Mouse (Mus musculus): ENCODE results near the gene Ttc33.
"Not testable (repeated sequence)": the region's sequence is repeated elsewhere in the genome, so short reads cannot be mapped to it uniquely, and the experiment has no call there.

The Ttc33 gene

DNA sequence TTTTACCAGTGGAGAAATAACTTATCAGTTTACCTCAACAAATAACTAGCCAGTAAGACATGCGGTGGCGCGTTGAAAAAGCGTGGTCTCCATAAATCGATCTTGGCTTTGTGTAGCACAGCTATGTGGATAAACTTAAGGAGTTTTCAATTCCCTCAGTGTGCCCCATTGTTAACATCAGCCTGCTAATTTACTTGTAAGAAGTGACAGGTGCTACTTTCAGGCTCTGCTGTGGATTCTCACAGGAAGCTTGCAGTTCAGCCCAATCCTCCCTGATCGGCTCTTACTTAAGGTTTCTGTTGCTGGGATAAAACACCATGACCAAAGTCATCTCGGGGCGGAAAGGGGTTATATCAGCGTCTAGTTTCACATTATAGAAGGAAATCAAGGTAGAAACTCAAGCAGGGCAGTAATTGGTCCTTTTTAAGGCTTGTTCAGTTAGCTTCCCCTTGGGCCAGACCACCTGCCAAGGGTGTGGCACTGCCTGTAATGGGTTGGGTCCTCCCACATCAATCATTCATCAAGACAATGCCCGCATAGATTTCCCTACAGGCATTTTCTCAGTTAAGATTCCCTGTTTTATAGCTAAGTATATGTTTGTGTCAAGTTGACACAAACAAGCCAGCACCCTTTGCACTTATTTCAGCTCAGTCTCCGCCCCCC, 526 bp upstream of the Ttc33 start:
- no peak for DNase-seq (ENCODE audit: low spot score in 2 of 2)

DNA sequence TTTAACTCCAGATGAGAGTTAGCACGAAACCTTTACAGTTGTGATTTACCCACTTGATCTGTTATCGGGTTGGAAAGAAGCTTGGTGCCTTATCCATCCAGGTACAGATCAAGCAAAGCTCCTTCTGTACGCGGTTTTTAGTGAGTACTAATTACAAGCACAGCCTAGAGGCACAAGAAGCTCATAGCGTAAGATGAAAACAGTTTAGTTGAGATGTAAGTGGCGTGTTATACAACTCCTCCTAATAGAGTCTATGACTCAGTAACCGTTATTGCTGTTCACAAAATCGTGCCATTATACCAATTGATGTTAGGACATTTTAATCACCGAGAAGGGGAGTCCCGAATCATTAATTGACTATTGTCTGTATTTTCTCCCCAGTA, 959 bp downstream of the Ttc33 start:
- no peak for DNase-seq (ENCODE audit: low spot score in 2 of 2)

DNA sequence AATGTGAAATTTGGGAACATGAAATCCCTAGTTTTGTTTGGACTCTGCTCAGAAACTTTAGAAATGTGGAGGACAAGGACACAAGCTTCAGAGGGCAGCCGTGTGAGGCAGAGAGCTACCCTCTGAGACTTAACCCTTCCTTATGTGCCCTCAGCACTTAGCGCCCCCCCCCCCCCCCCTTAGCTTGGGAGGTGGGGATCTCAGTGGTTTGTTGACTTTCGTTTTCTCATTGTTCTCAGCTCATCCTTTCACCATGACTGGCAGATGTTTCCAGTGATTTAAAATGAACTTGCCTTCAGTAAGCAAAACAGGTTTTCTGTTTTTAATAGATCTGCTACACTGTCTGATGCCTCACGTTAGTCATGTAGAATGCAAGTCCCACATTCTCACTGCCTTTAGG, 1.8 kb downstream of the Ttc33 start:
- DNase-seq (ENCODE audit: low spot score in 2 of 2), result no peak

DNA sequence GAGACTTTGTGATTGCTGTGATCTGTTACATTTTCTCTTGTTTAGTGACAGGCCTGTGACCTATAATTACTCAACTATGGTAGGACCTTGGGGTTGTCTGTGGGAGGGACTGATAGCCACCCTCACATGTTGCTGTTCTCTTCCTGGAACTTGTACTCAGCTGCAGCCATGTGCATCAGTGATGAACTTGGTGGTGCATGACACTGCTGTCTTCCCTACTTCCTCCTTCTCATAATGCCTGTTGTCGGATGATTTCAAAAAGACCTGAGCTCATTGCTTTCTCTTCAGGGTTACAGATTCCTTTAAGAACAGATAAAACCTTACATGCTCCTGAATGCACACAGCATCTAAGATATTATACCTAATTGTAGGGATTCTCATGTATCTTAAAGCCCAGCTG, 2.7 kb downstream of the Ttc33 start:
- DNase-seq (ENCODE audit: low spot score in 2 of 2), result no peak

DNA sequence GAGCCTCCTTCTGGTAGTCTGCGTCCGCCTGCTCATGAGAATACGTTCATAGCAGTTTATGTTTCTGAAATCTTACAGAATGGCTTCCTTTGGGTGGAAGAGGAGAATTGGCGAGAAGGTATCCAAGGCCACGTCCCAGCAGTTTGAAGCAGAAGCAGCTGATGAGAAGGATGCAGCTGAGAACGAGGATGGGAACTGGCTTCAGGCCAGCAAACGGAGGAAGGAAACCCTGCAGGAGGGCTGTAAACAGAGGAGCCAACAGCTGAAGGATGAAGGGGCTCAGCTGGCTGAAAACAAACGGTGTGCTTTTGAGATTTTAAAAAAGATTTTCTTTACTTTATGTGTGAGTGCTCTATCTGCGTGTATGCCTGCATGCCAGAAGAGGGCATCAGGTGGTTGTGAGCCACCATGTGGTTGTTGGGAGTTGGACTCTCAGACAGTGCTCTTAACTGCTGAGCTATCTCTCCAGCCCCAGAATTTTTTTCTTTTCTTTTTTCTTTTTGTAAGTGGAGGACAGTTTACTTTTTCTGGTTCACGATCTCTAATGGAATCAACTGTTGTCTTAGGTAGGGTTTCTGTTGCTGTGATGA, 4.3 kb downstream of the Ttc33 start:
- peak in 1 of 2 experiments; percentile 20 for DNase-seq (ENCODE audit: low spot score in 2 of 2)

DNA sequence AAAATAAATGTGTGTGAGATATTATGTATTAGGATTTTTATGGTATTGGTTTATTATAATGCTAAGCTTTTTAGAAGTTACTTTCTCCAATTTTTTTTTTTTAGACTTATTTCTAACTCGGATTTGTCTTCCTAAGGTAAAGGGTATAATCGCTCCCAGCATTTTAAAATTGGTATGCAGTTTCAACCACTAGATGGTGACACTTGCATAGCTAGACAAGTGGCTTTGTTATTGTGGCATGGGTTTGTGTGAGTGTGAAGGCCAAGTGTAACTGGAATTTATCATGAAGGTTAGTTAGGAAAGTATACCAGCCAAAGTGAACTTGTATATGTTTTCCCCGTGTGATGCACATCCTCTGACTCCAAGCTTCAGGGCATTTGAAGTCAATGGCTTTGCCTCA, 8.5 kb downstream of the Ttc33 start:
- no peak for DNase-seq (ENCODE audit: low spot score in 2 of 2)

DNA sequence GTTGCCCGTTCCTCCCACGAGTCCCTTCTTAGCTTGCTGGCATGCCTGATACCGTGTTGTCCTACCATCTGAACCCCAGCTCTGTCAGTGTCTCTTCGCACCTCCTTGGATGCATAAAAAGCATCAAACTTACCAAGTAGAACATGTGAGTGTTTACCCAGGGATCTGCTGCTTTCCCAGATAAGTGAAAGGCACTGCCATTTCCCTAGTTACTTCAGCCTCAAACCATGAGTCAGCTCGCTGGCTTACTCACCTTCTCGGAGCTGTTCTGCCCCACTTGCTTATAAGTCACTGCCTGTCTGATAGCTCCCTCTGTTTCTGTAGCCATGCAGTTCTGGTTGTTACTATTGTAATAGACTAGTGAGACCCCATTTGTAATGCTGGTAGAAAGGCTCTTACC, 9.1 kb downstream of the Ttc33 start:
- DNase-seq (ENCODE audit: low spot score in 2 of 2), result no peak

DNA sequence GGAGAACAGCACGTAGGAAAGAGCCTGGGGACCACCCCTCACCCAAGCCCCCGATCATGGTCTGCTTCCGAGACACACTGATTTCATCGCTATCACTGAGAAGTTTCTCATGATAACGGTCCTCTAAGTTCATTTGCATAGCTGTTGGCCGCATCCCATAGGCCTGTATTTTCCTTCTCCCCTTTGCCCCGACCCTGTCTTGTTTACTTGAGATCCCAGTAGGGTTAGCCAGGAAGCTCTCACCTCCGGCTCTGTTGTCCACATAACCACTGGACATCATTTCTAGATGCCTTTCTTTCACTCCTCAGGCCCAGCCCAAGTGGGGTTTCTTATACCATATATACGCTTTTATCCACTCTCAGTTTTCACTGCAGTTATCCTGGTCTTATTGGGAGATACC, 9.6 kb downstream of the Ttc33 start:
- DNase-seq (ENCODE audit: low spot score in 2 of 2), result no peak

DNA sequence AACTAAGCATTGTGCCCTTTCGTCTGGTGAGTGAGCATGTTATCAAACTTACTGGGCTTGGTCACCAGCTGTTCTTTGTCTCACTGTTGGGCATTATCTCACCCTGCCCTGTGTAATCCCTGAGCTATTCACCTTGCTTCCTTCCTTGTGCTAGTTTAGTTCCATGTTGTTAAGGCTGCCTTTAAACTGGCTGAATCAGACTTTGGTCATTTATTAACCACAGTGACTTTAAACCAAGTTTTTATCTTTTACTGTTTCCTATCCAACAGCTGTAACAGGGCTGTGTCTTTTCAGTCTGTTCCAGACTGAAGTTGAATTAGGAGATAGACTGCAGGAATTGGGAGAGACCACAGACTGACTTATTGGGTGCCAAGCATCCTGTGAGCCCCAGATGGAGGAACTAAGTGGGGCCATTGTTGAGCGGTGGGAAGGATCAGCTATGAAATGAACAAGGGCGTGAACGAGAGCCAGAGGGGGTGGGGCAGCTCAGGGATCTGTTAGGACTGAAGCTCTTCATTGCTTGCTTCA, 10.7 kb downstream of the Ttc33 start:
- peak; percentile 37 to 56 for DNase-seq (ENCODE audit: low spot score in 2 of 2)

DNA sequence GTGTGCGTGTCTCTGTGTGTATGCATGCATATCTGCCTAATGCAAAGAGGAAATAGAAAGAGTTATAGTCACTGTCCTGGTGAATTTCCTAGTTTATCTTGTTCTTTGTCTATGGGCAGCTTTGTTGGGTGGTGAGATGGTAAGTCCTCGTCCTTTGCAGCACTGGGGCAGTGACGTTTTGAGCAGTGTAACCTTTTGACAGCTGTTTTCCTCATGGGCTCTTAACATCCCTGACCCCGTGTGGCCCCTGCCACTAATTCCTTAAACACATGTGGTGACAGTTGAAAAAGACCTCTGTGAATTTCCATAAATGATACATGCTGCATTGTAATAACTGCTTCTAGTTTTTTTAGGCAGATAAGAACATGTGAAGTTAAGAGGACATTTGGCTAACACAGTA, 11.4 kb downstream of the Ttc33 start:
- no peak for DNase-seq (ENCODE audit: low spot score in 2 of 2)

DNA sequence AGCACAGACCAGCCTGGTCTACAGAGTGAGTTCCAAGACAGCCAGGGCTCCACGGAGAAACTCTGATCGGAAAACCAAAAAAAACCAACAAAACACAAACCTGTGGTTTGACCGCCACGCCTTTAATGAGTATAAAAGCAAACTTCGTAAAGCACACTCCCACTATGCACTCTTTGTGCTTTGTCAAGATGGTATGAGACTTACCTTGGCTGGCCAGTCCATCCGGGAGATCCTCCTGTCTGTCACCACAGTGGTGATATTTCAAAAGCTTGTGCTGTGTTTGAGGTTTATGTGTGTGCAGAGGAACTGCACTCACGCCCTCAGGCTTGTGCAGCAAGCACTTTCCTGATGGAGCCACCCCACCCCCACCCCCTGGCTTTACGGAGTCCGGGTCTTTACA, 19.9 kb downstream of the Ttc33 start:
- no peak for DNase-seq (ENCODE audit: low spot score in 2 of 2)

DNA sequence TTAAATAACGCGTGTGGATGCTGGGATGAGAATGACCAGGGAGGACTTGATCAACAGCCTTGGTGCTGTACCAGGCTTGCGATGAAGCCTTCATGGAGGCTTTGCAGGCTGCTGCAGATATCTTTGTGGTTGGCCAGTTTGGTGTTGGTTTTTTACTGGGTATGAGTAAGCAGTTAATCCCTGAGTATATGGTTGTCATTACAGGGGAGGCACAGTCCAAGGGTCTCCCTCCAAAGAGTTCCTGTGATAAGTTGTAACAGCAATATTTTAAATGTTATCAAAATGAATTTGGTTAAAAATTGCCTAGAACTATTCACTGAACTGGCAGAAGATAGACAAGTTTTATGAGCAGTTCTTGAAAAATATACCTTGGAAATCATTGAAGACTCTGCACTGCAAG, 23.8 kb downstream of the Ttc33 start:
- DNase-seq (ENCODE audit: low spot score in 2 of 2), result no peak

DNA sequence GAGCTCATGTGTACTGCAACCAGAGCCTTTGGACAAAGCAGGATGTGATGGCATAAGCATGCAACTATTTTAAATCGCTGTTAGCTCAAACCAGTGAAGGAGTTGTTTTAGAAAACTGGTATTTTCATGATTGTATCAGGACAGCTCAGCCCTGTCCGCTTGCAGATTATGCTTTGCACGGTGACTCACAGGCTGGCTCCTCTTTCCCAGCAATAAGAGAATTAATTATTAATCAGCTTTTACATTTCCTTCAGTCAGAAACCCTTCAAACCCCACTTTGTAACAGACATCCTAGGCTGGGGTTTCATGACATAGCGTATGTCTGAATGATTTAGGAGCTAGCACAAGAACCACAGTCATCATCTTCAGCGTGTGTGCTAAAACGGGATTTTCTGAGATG, 35.2 kb downstream of the Ttc33 start:
- DNase-seq (ENCODE audit: low spot score in 2 of 2), result no peak

DNA sequence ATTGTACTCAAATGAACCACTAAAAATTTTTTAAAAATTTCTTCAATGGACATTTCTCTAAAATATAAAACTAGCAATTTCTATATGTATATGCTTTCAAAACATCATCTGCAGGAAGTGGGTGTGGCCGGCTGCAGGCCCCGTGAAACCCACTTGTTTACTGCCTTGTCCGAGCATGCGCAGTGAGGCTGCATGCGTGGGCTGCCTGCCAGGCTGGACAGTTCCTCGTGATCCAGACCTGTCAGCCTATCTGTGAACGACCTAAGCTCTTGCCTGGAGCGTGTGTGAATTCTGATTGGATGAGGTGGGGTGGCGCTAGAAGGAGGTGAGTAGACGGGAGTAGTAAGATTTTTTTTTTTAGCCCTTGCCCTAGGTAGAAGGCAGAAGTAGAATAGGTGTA, 45.4 kb downstream of the Ttc33 start:
- DNase-seq (ENCODE audit: low spot score in 2 of 2), result not testable (repeated sequence)

DNA sequence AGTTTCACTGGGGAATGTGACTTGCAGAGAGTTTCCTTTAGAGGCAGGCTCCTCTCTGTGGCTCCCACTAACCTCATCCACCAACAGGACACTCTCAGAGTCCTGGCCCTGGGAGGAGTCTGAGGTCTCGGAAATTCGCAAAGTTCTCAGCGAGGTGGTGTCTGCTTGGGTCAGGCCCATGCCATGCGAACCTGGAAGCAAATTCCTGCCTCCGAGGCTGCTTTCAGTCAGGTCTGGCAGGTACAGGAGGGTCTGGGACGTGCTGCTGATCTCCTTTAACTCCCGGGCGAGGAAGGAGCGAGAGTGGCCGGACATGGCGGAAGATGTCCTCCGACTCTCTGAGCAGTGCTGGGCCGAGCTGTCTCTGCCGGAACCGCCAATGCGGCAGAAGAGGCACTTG, 49.3 kb downstream of the Ttc33 start:
- no peak for DNase-seq (ENCODE audit: low spot score in 2 of 2)

DNA sequence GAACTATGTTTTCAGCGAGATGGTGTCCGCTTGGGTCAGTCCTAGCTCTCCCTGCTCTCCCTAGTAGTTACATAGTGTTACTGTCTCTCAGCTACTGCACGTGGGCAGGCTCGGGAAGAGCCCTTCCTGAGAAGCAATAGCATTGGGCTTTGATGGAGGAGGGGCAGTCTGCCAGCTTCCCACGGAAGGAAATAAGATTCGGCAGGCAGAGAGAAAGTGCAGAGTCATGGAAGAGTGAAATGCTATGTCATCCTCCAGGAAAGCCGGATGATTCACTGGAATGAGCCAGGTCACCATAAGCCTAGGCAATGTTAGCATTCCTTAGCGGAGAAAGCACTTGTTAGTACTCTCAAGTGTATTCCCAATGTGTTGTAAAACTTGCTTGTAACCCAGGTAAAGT, 50.2 kb downstream of the Ttc33 start:
- peak; percentile 26 to 28 for DNase-seq (ENCODE audit: low spot score in 2 of 2)

DNA sequence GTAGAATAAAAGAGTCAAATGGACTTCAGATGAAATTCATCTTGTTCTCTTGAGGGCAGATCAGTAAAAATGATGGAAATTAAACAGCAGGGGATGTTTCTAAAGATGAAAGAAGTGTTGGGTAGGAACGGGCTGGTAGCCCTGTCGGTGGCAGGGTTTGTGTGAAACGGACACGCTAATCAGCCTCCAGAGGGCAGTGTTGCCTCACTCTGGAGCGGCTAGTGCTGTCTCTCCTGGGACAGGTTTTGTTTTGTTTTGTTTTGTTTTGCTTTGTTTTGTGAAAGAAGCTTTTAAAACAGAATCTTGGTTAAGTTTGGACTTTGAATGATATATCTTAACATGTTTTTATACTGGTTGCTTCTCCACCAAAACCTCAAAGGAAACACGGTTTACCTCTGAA, 51.2 kb downstream of the Ttc33 start:
- peak; percentile 58 to 77 for DNase-seq (ENCODE audit: low spot score in 2 of 2)

DNA sequence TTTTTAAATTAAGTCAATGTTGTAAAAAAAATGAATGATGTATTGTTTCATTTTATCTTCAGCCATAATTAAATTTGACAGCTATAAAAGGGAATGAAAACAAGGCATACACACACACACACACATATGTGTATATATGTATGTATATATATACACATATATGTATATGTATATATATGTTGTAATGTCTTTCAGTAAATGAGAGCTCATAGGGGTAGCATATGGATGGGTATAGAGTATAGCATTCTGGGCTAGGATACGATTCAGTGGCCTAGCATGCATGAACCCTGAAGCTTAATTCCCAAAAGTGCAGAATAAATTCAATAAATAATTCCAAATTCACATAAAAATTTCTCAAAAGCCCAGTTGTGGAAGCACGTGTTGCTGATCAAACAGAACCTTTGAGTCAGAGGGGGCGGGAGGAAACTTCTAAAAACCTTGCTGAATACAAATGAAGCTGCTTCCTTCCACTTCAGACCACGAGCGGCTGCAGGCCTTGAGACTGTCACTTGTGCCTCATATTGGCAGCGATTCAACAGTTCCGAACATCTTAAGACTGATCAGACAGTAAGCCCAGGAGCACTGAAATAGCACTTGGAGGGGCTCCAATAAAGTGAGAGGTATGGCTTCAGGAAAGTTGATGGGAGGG, 51.8 kb downstream of the Ttc33 start:
- DNase-seq (ENCODE audit: low spot score in 2 of 2), result peak; percentile 30 to 41

DNA sequence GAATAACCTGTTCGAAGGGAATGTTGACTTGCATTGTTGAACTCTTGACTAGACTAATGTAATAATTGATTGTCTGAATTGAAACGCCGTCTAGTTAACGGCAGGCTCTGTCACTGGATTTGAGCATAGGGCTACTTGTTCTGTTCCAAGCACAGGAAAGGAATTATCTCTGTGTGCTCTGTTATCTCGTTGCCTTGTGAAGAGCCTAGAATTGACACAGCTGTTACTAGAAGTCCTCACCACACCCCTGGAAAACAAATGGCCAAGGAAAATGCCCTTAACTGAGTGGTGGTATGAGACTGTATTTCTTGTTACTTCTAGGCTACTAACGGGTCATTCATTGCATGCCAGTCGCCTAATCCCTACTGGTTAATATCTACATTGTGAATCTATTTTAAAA, 52.7 kb downstream of the Ttc33 start:
- peak in 1 of 2 experiments; percentile 15 for DNase-seq (ENCODE audit: low spot score in 2 of 2)

DNA sequence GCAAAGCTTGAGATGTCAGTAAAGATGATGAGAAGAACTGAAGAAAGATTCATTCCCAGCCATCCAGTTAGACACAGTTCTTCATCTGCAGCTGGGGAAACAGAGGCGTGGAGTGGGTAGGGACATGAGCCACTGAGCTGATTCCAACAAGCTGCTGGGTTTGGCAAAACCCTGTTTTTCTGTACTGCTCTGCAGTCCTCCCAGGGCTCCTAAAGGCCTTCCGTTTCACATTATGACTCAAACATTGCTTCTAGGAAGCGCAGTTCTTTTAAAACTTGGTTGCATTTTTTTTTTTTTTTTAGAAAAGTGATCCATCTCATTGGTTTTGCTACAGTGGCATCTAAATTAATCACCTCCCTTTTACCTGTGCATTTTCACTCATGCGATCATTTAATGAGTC, 53.2 kb downstream of the Ttc33 start:
- DNase-seq (ENCODE audit: low spot score in 2 of 2), result peak; percentile 51

DNA sequence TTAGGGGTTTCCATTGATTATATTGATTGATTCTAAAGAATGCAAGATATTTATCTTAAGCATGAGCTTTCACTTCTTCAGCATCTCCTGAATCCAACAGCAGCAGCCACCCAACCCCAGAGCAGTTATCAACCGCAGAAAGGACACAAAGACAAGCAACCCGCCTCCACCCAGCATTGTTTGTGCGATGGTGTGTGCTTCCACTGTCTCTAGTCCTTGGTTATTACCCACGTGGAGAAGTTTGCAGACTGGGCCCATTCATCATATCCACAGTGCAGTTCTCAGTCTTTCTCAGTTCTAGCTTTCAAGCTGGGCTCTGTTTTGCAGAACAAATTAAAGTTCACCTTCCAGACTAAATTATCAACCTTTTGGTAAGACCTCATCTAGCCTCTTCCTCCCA, 54.0 kb downstream of the Ttc33 start:
- no peak for DNase-seq (ENCODE audit: low spot score in 2 of 2)

DNA sequence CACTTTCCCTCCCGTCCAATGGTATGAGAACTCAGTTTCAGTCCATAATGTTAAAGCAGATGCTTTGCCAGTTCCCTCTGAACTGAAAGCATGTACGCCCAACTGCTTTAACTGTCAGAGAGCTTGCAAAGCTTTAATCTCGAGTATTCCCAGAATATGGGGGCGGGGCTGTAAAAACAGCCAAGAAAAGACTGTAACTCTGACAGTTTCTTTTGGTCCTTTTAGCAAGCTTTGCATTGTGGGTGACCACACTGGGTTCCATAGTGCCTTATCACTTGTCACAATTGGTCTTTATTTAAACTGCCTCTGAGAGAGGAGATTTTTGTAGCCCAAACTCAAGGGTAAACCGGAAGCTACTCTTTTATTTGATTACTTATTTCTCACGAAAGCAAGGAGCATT, 54.6 kb downstream of the Ttc33 start:
- DNase-seq (ENCODE audit: low spot score in 2 of 2), result peak; percentile 19 to 47

DNA sequence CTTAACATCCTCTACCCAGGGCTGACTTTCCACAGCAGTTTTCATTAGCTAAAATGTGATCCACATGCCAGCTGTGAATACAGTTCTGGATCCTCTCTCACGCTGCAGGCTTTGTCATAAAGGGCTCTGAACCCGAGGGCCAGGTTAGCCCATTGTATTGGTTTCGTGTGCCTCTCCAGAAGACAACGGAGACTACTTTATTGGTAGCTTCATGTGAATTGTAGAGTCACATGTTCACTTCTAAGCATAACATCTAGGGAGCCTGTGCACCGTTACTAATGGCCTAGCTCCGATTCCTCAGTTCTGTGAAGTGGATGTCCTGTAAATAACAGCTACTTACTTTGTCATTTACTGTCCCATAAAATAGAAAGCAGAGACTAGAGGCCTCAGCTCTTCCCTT, 55.0 kb downstream of the Ttc33 start:
- DNase-seq (ENCODE audit: low spot score in 2 of 2), result no peak

All from heart, adult 9 months (tissue).